Mouse (Mus musculus): ENCODE measurements around the gene Trim28.

DNA sequence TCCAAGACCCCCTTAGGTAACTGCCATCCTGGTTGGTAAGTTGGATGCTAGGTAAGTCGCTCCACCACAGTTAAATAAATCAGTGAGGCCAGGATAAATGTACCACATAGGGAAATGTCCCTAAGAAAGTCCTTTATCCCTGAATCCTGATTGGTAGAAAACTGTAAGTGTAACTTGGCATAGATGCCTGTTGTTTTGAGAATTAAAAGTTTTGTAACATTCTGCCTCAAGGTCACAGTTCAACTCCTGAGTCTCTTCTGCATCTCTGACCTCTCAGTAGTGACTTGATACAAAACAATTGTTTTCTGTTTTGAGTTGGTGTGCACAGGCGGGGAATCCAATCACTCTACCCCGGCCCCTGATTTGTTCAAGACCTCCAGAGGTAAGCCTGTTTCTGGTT lies at the start of gene Trim28:
- no peak for TF ChIP-seq CTCF (IDR thresholded peaks at IDR 0.05; ENCODE audit: borderline replicate concordance, insufficient read depth, low read length)
- no peak for TF ChIP-seq POLR2A (IDR thresholded peaks at IDR 0.05; ENCODE audit: low read depth, low read length)
